Mouse (Mus musculus): ENCODE measurements around the gene Lrba. TPM values are rescaled to one million over a fixed set of nuclear protein-coding genes. Genes with fewer than 3 reads are reported as not detected.

The Lrba gene
- total RNA-seq, 2 experiments from 2014 or later: 26.3 to 27.3 TPM

DNA sequence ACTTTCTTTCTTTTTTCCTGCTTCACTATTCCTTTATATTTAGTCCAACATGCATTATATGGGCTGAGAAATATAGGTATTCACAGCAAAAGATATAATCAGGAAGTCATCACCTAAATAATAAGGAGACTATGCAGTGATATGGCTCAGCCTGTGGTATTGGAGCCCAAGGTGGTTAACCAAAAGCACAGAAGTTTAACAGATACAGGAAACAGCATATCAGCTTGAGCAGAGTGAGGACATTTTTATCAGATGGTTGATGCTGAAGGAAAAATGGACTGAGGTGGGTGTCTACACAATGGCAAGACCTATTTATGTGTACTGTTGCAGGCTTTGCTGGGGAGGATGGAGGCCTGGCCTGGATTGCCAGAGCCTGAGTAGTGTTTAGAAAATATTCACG is 265.5 kb downstream of the Lrba start:
- no peak for DNase-seq (ENCODE audit: low spot score)

DNA sequence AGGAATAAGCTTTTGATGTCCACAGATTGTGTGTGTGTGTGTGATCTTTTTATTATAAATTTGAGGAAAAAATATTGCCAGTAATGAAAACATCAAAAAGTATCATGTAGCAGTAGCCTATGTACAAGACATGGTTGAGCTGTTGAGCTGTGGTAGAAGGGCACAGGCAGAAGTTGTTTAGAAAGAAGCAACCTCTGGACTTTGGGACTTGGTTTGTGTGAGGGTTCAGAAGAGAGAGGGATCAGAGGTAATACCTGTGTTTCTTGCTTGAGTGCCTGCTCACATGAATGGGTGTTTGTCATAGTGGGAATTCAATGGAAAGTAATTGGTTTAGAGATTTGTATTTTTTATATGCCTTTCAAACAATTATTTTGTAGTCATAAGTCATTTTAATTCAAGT is 276.1 kb downstream of the Lrba start:
- no peak for DNase-seq (ENCODE audit: low spot score)

- DNase-seq (ENCODE audit: low spot score): no peak
Observed at GRCm38 (mm10) chr3:86518506-86519109, 294.1 kb downstream of the Lrba start.

DNA sequence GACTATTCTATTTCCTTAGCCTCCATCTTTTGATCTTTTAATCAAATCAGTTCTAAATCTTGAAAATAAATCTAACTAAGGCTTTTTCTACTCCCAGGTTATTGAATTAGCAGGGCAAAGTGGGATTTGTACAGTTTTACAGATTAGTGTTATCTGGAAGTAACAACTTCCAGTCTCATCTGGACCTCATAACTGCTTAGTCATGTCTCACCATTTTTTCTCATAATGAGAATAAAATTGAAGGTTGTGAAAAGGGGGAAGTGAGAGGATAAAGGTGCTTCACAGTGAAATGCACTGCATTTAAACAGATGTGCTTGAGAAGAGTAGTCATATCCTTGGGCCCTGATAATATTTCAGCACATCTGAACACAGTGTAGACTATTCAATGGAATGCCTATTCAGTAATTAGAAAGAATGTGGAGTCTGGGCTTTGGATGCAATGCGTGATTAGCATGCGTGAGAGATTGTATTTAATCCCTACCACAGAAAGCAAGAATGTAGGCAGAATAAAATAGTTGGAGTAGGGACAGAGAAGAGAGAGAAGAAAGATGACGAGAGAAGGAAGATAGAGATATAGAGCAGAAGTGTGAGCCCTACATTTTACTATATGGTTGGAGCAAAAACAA is 298.5 kb downstream of the Lrba start:
- DNase-seq (ENCODE audit: low spot score): no peak

DNA sequence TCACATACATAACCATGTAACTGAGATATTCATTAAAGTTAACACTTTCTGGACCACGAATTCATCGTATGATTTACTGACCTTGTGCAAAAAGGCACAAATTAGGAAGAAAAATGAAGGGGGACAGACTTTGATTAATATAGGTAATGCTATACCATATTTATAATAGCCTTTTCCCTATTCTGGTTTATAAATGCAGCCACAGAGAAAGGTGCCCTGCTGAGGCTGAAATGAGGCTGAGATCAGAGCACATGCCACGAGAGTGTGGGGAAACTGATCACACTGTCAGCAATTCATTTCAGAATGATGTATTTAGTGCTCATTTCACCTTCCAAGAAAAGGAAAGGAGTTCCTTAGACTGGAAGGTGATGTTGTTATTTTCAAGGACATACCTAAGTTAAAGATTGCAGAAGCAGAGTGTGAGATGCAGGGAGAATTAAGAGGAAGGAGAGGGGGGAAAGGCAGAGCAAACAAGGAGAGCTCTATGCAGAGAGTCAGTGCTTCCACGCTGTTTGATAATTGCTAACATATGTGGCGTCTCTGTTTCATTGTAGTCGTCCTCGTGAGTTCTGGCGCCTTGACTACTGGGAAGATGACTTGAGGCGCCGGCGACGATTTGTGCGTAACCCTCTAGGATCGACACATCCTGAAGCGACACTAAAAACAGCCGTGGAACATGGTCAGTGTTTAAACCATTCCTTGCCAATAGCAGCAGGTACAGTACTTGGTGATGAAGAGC is 307.2 kb downstream of the Lrba start:
- DNase-seq (ENCODE audit: low spot score): no peak

GRCm38 (mm10) chr3:86536751-86537150 is 312.3 kb downstream of the Lrba start:
- DNase-seq (ENCODE audit: low spot score): no peak

GRCm38 (mm10) chr3:86538645-86539554 is 314.4 kb downstream of the Lrba start:
- DNase-seq (ENCODE audit: low spot score): no peak

DNA sequence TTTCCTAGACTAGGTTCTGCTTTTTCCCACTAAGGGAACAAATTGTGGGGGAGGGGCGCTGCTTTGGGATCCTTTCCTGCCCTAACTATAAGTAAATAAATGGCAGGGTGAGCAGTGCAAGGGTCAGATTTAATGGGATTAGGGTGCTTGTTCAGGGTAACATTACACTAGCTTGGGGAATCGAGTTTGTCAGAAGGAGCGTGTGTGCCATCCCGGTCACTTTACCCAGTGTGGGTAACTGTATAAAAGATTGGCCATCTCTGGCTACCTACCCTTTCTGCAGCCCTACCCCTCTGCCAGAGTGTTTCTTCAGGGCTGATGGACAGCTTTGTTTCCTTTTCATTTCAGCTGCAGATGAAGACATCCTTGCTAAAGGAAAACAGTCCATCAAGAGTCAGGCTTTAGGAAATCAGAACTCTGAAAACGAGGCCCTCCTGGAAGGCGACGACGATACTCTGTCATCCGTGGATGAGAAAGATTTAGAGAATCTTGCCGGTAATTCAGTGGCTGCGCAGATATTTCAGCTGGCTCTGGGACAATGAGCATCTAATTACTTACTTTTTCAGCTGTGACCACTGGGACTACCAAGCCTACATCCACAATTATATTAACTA is 315.2 kb downstream of the Lrba start:
- DNase-seq (ENCODE audit: low spot score): no peak

GRCm38 (mm10) chr3:86541074-86541614 is 316.7 kb downstream of the Lrba start:
- no peak for DNase-seq (ENCODE audit: low spot score)

DNA sequence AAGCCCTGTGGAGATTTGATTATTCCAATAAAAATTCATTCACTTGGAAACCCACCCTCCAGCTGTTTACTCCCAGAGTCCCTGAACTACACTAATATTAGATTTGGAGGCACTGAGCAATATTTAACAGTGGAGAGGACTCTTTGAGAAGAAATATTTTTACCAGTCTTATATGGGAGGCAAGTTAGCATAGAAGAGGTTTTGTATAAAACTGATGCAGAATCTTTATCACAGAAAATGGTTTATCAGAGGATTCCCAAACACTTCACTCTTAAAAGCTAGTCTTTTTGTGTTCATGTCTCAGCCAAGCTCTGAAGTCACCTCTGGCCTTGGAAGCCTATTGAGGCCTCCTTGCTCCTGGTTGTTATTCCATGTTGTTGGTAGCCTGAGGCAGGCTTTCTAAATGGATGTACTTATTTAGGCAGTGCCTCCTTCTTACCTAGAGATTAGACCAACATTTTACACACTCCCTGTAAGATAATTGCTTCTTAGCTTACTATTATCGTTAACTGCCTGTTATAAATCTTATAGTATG is 317.4 kb downstream of the Lrba start:
- no peak for DNase-seq (ENCODE audit: low spot score)

DNA sequence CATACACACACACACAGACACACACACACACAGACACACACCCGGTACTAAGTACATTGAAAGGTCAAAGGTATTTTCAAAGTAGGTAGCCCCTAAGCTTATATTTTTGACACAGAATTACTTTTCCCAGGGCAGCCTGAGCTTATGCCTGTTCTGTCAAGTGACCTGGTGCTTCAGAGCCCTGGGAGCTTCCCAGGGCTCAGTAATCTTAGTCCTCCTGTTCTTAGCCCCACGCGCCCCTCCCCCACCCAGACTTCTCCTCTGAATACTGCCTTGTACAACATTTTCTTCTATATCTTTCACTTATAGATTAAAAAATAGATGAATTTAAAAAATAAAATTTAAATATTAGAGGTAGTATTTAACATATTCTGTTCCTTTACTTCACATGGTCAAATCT is 320.3 kb downstream of the Lrba start:
- DNase-seq (ENCODE audit: low spot score): no peak

- DNase-seq (ENCODE audit: low spot score): no peak
Observed at GRCm38 (mm10) chr3:86545945-86546344, 321.5 kb downstream of the Lrba start.

- DNase-seq (ENCODE audit: low spot score): peak; percentile 28
Observed at GRCm38 (mm10) chr3:86546471-86547250, 322.2 kb downstream of the Lrba start.

DNA sequence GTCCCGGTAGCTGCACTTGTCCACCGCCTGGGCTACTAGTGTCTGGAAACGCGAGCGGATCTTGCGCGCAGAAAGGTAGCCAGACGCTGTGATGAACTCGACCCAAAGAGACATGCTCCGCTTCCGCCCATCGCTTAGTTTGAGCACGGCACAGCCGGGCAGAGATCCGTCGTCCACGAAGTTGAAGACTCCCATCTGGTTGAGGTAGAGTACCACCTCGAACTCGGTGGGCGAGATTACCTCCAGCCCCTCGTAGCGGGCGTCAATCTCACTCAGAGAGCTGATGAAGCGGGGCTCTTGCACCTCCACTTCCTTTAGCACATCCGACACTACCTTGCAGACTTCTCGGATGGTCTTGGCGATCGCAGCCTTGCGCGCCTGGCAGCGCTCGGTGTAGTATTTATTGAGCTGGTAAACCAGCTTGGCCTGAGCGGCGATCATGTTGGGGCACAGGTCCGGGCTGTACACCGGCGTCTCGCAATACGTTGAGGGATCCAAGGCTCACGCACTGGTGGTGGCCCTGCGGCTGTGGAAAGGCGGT is 322.8 kb downstream of the Lrba start:
- no peak for DNase-seq (ENCODE audit: low spot score)

DNA sequence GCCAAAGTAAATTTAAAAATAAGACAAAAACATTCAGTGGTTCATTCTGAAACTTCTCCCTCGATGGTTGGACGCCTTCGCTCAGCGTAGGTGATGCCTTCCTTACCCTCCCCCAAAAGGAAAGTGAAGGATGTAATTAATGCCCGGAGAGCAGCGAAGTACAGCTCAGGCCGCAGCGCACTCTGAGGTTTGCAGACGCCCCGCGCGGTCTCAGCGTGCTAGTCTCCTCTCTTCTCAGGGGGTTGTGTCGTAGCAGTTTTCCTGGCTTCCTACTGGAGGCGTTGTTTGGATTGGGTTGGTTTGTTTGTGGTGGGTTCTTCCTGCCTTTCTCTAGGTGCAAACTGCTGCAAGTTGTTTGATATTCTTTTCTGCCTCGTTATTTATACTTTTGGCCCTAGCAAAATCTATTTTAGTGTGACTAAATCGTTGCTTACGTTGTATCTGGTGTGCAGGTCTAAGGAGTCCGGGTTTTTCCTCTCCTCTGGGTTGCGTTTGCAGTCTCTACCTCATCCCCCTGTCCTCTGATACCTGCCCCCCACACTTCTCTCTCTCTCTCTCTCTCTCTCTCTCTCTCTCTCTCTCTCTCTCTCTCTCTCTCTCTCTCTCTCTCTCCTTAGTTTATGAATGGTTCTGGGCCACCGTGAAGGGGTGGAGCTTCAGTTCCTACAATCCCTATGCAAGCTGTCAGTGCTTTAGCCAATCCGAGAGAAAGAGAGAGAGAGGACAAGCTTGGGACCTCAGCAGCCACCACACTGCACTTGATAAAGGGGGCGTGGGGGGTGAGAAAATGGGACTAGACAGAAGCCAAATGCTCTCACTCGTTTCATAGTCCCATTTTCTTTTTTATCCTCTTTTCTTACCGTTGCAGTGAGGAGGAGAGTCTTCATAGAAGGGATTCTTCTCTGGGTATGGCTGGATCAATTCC is 323.9 kb downstream of the Lrba start, which contains the start of gene Mab21l2:
Mab21l2 (minus strand) TSS at position 539 of the 925 bp plus-strand sequence.
- no peak for DNase-seq (ENCODE audit: low spot score)

DNA sequence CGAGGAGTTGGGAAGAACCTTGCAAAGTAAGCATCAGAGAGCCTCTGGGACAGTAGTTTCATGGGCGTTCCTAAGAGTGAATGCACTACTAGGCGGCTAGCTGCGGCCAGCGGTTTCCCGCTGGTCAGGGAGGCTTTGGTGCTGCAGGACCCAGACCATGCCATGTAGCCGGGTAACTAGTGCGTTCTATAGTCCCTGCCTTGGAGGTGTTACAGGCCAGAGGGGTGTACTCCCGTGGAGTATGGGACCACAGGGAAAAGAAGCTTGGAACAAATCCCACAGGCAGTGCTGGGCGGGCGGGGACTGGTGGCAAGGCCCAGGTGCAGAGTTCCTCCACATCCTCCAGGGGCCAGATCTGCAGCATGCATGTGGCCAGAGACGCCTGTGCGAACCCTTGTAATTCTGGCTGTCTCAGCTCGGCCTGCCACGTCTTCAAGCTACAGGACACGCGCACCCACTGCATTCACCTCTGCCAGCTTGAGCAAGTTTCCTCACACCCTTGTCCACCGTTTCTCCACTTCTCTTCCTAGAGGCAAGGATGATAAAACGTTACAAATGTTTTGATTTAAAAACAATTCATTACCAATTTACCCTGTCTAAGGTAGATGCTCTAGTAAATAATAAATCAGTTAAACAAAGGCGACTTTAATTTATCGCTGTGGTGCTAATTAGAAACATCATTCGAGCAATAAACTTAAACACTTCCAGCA is 326.0 kb downstream of the Lrba start:
- DNase-seq (ENCODE audit: low spot score): no peak

GRCm38 (mm10) chr3:86551011-86551728 is 326.7 kb downstream of the Lrba start:
- DNase-seq (ENCODE audit: low spot score): no peak

All from gastrocnemius, adult 18-20 months (tissue).